Mouse (Mus musculus) lung, adult 2 months (tissue): Measurements from ENCODE around the gene Erich3.

Source experiments
- CTCF ChIP-seq: fragments of 200-500 bp; IDR thresholded peaks from 2 replicates; pipeline ENCODE4 v1.5.1; 2011; ENCODE audit warnings: mild to moderate bottlenecking, low read length, control low read depth; ENCODE audit not compliant: insufficient read depth
- POLR2A ChIP-seq: fragments of 200-500 bp; IDR thresholded peaks from 2 replicates; pipeline ENCODE4 v1.6.1; 2011; ENCODE audit warnings: low read depth, mild to moderate bottlenecking, control low read depth, low read length, borderline replicate concordance; ENCODE audit errors: extremely low read depth

DNA sequence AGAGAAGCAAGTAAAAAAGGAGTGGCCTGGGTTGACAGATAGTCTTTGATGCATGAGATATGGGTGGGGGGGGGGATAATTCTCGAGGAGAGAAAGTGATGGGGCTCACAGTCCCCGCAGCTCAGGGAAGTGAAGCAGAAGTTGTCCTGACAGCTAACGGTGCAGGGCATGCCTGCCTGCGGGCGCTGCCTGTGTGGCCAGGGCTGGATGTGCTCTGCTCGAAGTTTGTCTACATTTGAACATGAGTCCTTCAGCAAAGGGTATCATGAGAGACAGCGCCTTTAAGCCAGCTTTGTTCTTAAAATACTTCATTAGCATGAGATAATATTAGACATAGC, 16.2 kb upstream of the Erich3 start:
- TF ChIP-seq POLR2A (no peak), CTCF (no peak)
